Comparison of ENCODE assay signal across 28 mouse cellular contexts in the genomic region with DNA sequence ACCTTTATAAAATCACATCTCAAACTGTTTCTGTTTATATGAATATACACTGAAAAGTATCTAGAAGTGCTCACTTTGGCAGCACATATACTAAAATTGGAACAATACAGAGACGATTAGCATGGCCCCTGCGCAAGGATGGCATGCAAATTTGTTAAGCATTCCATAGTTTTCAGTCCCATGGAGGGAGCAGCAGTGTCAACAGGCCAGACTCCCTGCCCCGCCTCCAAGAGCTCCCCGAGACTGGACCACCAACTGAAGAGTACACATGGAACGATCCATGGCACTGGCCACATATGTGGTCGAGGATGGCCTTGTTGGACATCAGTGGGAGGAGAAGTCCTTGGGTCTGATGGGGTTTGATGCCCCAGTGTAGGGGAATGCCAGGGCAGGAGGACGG. TPM values are rescaled to one million over a fixed set of nuclear protein-coding genes. Genes with fewer than 3 reads are reported as not detected.
DNase-seq lines count a peak whose midpoint lies in the region; ATAC-seq and TF ChIP-seq lines count a peak whose summit lies in the region.
"Had no signal": no experiment of that assay in that cellular context is flagged by ENCODE, and none has a peak within 500 bp of the region (broad histone marks: within the 10 kb centered on the region; RNA-seq: fewer than 3 reads in every experiment).

No protein-coding gene starts in this region.

- no peak for TF ChIP-seq EP300 in liver, postnatal 0 days (IDR thresholded peaks at IDR 0.05; ENCODE audit: low read depth)

- H3K27me3 ChIP-seq in hindbrain, embryonic 14.5 days (ENCODE audit: control insufficient read depth, insufficient read depth, low read length): no peaks in the 10 kb centered on the region
- H3K27me3 ChIP-seq in hindbrain, embryonic 16.5 days (replicated peaks; ENCODE audit: control insufficient read depth, insufficient read depth, low read length): no peaks in the 10 kb centered on the region
- no peaks in the 10 kb centered on the region for H3K27me3 ChIP-seq in midbrain, embryonic 11.5 days (ENCODE audit: control insufficient read depth, insufficient read depth, low read length)
- no peaks in the 10 kb centered on the region for H3K27me3 ChIP-seq in midbrain, postnatal 0 days (ENCODE audit: insufficient read depth, low read length)
- H3K27me3 ChIP-seq in midbrain, embryonic 13.5 days: no peaks in the 10 kb centered on the region
- H3K27me3 ChIP-seq in midbrain, embryonic 15.5 days (replicated peaks): no peaks in the 10 kb centered on the region
- no peaks in the 10 kb centered on the region for H3K27me3 ChIP-seq in liver, postnatal 0 days (ENCODE audit: insufficient read depth, low read length)
- H3K27me3 ChIP-seq: CH12.LX; embryonic facial prominence, embryonic 13.5 days; embryonic facial prominence, embryonic 15.5 days; forebrain, embryonic 12.5 days; Patski had no signal

- no peaks in the 10 kb centered on the region for H3K9me3 ChIP-seq in hindbrain, embryonic 14.5 days (ENCODE audit: control insufficient read depth, low read length)
- H3K9me3 ChIP-seq in hindbrain, embryonic 16.5 days (ENCODE audit: control insufficient read depth, low read length): no peaks in the 10 kb centered on the region
- H3K9me3 ChIP-seq in midbrain, embryonic 11.5 days (ENCODE audit: control insufficient read depth, low read length): no peaks in the 10 kb centered on the region
- H3K9me3 ChIP-seq in midbrain, postnatal 0 days (ENCODE audit: low read length): no peaks in the 10 kb centered on the region
- no peaks in the 10 kb centered on the region for H3K9me3 ChIP-seq in midbrain, embryonic 13.5 days
- H3K9me3 ChIP-seq in midbrain, embryonic 15.5 days: no peaks in the 10 kb centered on the region
- no peaks in the 10 kb centered on the region for H3K9me3 ChIP-seq in liver, postnatal 0 days (ENCODE audit: low read length)
- H3K9me3 ChIP-seq: embryonic facial prominence, embryonic 13.5 days; embryonic facial prominence, embryonic 15.5 days; forebrain, embryonic 10.5 days; forebrain, embryonic 12.5 days had no signal

- no peaks in the 10 kb centered on the region for H3K36me3 ChIP-seq in hindbrain, embryonic 14.5 days (replicated peaks; ENCODE audit: control insufficient read depth, insufficient read depth)
- H3K36me3 ChIP-seq in hindbrain, embryonic 16.5 days (ENCODE audit: control insufficient read depth, insufficient read depth, low read length): no peaks in the 10 kb centered on the region
- no peaks in the 10 kb centered on the region for H3K36me3 ChIP-seq in midbrain, embryonic 11.5 days (ENCODE audit: control insufficient read depth, insufficient read depth, low read length)
- no peaks in the 10 kb centered on the region for H3K36me3 ChIP-seq in midbrain, postnatal 0 days (ENCODE audit: insufficient read depth, low read length)
- no peaks in the 10 kb centered on the region for H3K36me3 ChIP-seq in midbrain, embryonic 13.5 days
- H3K36me3 ChIP-seq in midbrain, embryonic 15.5 days (replicated peaks): no peaks in the 10 kb centered on the region
- no peaks in the 10 kb centered on the region for H3K36me3 ChIP-seq in liver, postnatal 0 days (replicated peaks; ENCODE audit: insufficient read depth, low read length)
- H3K36me3 ChIP-seq: embryonic facial prominence, embryonic 13.5 days; embryonic facial prominence, embryonic 15.5 days; forebrain, embryonic 10.5 days; forebrain, embryonic 12.5 days; G1E had no signal

- H3K4me1 ChIP-seq in hindbrain, embryonic 14.5 days (replicated peaks; ENCODE audit: control insufficient read depth, insufficient read depth, low read length): peaks cover 20% of the 10 kb centered on the region
- peaks cover 10% of the 10 kb centered on the region for H3K4me1 ChIP-seq in hindbrain, embryonic 16.5 days (ENCODE audit: control insufficient read depth, insufficient read depth, low read depth, low read length)
- peaks cover 27% of the 10 kb centered on the region for H3K4me1 ChIP-seq in midbrain, embryonic 11.5 days (ENCODE audit: control insufficient read depth, insufficient read depth, low read length)
- H3K4me1 ChIP-seq in midbrain, postnatal 0 days (ENCODE audit: insufficient read depth, low read length): 0 out of 2 replicates have a peak, but pooled peaks cover 3% of the 10 kb centered on the region
- peaks cover 43% of the 10 kb centered on the region for H3K4me1 ChIP-seq in midbrain, embryonic 13.5 days (replicated peaks)
- peaks cover 36% of the 10 kb centered on the region for H3K4me1 ChIP-seq in midbrain, embryonic 15.5 days
- no peaks in the 10 kb centered on the region for H3K4me1 ChIP-seq in liver, postnatal 0 days (ENCODE audit: insufficient read depth)

- no peak overlapping the region for H3K4me3 ChIP-seq in hindbrain, embryonic 14.5 days (replicated peaks; ENCODE audit: low read length)
- H3K4me3 ChIP-seq in hindbrain, embryonic 16.5 days (ENCODE audit: low read length): no peak overlapping the region
- no peak overlapping the region for H3K4me3 ChIP-seq in midbrain, embryonic 11.5 days (ENCODE audit: low read depth, low read length)
- no peak overlapping the region for H3K4me3 ChIP-seq in midbrain, postnatal 0 days (ENCODE audit: low read depth, low read length)
- H3K4me3 ChIP-seq in midbrain, embryonic 13.5 days (replicated peaks): no peak overlapping the region
- no peak overlapping the region for H3K4me3 ChIP-seq in midbrain, embryonic 15.5 days
- no peak overlapping the region for H3K4me3 ChIP-seq in liver, postnatal 0 days (ENCODE audit: low read depth, low read length)
- H3K4me3 ChIP-seq: embryonic facial prominence, embryonic 13.5 days; embryonic facial prominence, embryonic 15.5 days; erythroblast, embryonic 14.5 days; forebrain, embryonic 10.5 days; forebrain, embryonic 12.5 days had no signal

- 0 out of 2 replicates have a peak overlapping the region, but pooled peaks have one; percentile 79 for H3K27ac ChIP-seq in hindbrain, embryonic 14.5 days
- H3K27ac ChIP-seq in hindbrain, embryonic 16.5 days (ENCODE audit: low read depth, low read length): no peak overlapping the region
- no peak overlapping the region for H3K27ac ChIP-seq in midbrain, embryonic 11.5 days (ENCODE audit: low read depth, low read length)
- H3K27ac ChIP-seq in midbrain, postnatal 0 days (ENCODE audit: low read depth, low read length): no peak overlapping the region
- H3K27ac ChIP-seq in midbrain, embryonic 13.5 days: peak overlapping the region; percentile 84
- peak overlapping the region; percentile 9; the same call in 1 of the 2 replicates for H3K27ac ChIP-seq in midbrain, embryonic 15.5 days
- no peak overlapping the region for H3K27ac ChIP-seq in liver, postnatal 0 days (ENCODE audit: low read depth)
- H3K27ac ChIP-seq: embryonic facial prominence, embryonic 13.5 days; embryonic facial prominence, embryonic 15.5 days; forebrain, embryonic 10.5 days had no signal

- ATAC-seq in hindbrain, embryonic 14.5 days (ENCODE audit: low FRiP score): no peak
- no peak for ATAC-seq in hindbrain, embryonic 16.5 days
- ATAC-seq in midbrain, embryonic 11.5 days (ENCODE audit: low FRiP score): no peak
- no peak for ATAC-seq in midbrain, postnatal 0 days (ENCODE audit: low FRiP score)
- no peak for ATAC-seq in midbrain, embryonic 13.5 days
- no peak for ATAC-seq in midbrain, embryonic 15.5 days (replicated peaks)
- no peak for ATAC-seq in liver, postnatal 0 days
- ATAC-seq: activated CD4-positive, CD25-positive, alpha-beta regulatory T cell, adult 4 months; CD4-positive, CD25-positive, alpha-beta regulatory T cell, adult 4 months; forebrain, embryonic 14.5 days; forebrain, embryonic 16.5 days; Patski had no signal

- no peak for TF ChIP-seq CTCF in midbrain, postnatal 0 days (IDR thresholded peaks at IDR 0.05)
- no peak for TF ChIP-seq CTCF in liver, postnatal 0 days (IDR thresholded peaks at IDR 0.05; ENCODE audit: low read depth)

- 71% methylated on average over 7 of the region's 7 CpGs for WGBS in hindbrain, embryonic 14.5 days
- 82% methylated on average over 7 of the region's 7 CpGs for WGBS in hindbrain, embryonic 16.5 days
- 73% methylated on average over 7 of the region's 7 CpGs for WGBS in midbrain, embryonic 11.5 days
- 79% methylated on average over 7 of the region's 7 CpGs for WGBS in midbrain, postnatal 0 days
- 70% methylated on average over 7 of the region's 7 CpGs for WGBS in midbrain, embryonic 13.5 days
- WGBS in midbrain, embryonic 15.5 days: 77% methylated on average over 7 of the region's 7 CpGs
- WGBS in liver, postnatal 0 days (ENCODE audit: insufficient replicate concordance): 77% methylated on average over 7 of the region's 7 CpGs

- no peak overlapping the region for H3K4me2 ChIP-seq in hindbrain, embryonic 14.5 days (replicated peaks)
- no peak overlapping the region for H3K4me2 ChIP-seq in hindbrain, embryonic 16.5 days (ENCODE audit: low read length)
- no peak overlapping the region for H3K4me2 ChIP-seq in midbrain, embryonic 11.5 days
- H3K4me2 ChIP-seq in midbrain, postnatal 0 days (ENCODE audit: low read depth, low read length, poor library complexity, severe bottlenecking): no peak overlapping the region
- H3K4me2 ChIP-seq in midbrain, embryonic 13.5 days (replicated peaks): no peak overlapping the region
- no peak overlapping the region for H3K4me2 ChIP-seq in midbrain, embryonic 15.5 days
- no peak overlapping the region for H3K4me2 ChIP-seq in liver, postnatal 0 days (ENCODE audit: low read depth, low read length)
- H3K4me2 ChIP-seq: embryonic facial prominence, embryonic 13.5 days; embryonic facial prominence, embryonic 15.5 days; forebrain, embryonic 12.5 days had no signal

- no peak overlapping the region for H3K9ac ChIP-seq in hindbrain, embryonic 14.5 days
- H3K9ac ChIP-seq in hindbrain, embryonic 16.5 days (ENCODE audit: low read depth, low read length): no peak overlapping the region
- no peak overlapping the region for H3K9ac ChIP-seq in midbrain, embryonic 11.5 days (ENCODE audit: low read length)
- H3K9ac ChIP-seq in midbrain, postnatal 0 days (replicated peaks; ENCODE audit: low read length, poor library complexity, severe bottlenecking): no peak overlapping the region
- H3K9ac ChIP-seq in midbrain, embryonic 13.5 days (replicated peaks): no peak overlapping the region
- no peak overlapping the region for H3K9ac ChIP-seq in midbrain, embryonic 15.5 days
- H3K9ac ChIP-seq in liver, postnatal 0 days (replicated peaks): no peak overlapping the region
- H3K9ac ChIP-seq: embryonic facial prominence, embryonic 13.5 days; embryonic facial prominence, embryonic 15.5 days; forebrain, embryonic 12.5 days had no signal

- no peak for DNase-seq in hindbrain, embryonic 14.5 days (ENCODE audit: low spot score)
- peak; percentile 75 for DNase-seq in midbrain, embryonic 11.5 days (ENCODE audit: low spot score, missing footprints)
- DNase-seq in midbrain, postnatal 0 days (ENCODE audit: low spot score): no peak
- DNase-seq in liver, postnatal 0 days: no peak
- DNase-seq in B cell, adult 2 months: no peak
- DNase-seq: adrenal gland, postnatal 10 days; adrenal gland, postnatal 36 days; cerebellum, adult 18-20 months; cerebellum, adult 8-10 months; cerebellum, adult 9-11 months; cerebellum, postnatal 14 days; cerebellum, postnatal 36 days; embryo, embryonic 11 days had no signal

RNA-seq across cellular contexts. Expression of a gene that starts 45.7 kb away (rescaled TPM):
- polyA plus RNA-seq in hindbrain, embryonic 14.5 days (2014; fragmentation: Nextera tagmentation; extraction: Ambion mirVana): 30.8 and 34.4 TPM in 2 replicates
- polyA plus RNA-seq in hindbrain, embryonic 16.5 days (2015; fragmentation: Nextera tagmentation; extraction: Ambion mirVana): 22.3 and 25.1 TPM in 2 replicates
- 21.1 and 21.2 TPM in 2 replicates for polyA plus RNA-seq in midbrain, embryonic 11.5 days (2014; fragmentation: Nextera tagmentation; extraction: Ambion mirVana)
- 104 and 125 TPM in 2 replicates for total RNA-seq in midbrain, postnatal 0 days (2014; rRNA removed)
- polyA plus RNA-seq in midbrain, postnatal 0 days (2015; fragmentation: Nextera tagmentation; extraction: Ambion mirVana): 38.8 and 46.6 TPM in 2 replicates
- 37.6 and 43.0 TPM in 2 replicates for polyA plus RNA-seq in midbrain, embryonic 13.5 days (2015; fragmentation: Nextera tagmentation; extraction: Ambion mirVana)
- polyA plus RNA-seq in midbrain, embryonic 15.5 days (2015; fragmentation: Nextera tagmentation; extraction: Ambion mirVana): 35.8 and 40.7 TPM in 2 replicates
- polyA plus RNA-seq in liver, postnatal 0 days (2015; fragmentation: Nextera tagmentation; extraction: Ambion mirVana): 16.4 and 21.8 TPM in 2 replicates
- total RNA-seq: CH12.LX had no signal
- polyA plus RNA-seq: G1E had no signal

Comparison
In these comparisons a context has a peak if more than half of its experiments do, and no peak if none do; other contexts are left out.
1. H3K27ac ChIP-seq: peak in hindbrain, embryonic 14.5 days (single experiment), midbrain, embryonic 13.5 days (single experiment) and midbrain, embryonic 15.5 days (single experiment); none in hindbrain, embryonic 16.5 days (single experiment), midbrain, embryonic 11.5 days (single experiment), midbrain, postnatal 0 days (single experiment) and liver, postnatal 0 days (single experiment).